Mouse (Mus musculus) lung, postnatal 0 days (tissue): ENCODE data around the gene Ces3a.

Source experiments
- CTCF ChIP-seq: IDR thresholded peaks from 2 replicates; pipeline ENCODE4 v1.5.1; 2016; ENCODE audit warnings: antibody characterized with exemption, mild to moderate bottlenecking
- EP300 ChIP-seq: IDR thresholded peaks from 2 replicates; pipeline ENCODE4 v1.6.1; 2016; ENCODE audit warnings: antibody characterized with exemption, mild to moderate bottlenecking, control low read depth

DNA sequence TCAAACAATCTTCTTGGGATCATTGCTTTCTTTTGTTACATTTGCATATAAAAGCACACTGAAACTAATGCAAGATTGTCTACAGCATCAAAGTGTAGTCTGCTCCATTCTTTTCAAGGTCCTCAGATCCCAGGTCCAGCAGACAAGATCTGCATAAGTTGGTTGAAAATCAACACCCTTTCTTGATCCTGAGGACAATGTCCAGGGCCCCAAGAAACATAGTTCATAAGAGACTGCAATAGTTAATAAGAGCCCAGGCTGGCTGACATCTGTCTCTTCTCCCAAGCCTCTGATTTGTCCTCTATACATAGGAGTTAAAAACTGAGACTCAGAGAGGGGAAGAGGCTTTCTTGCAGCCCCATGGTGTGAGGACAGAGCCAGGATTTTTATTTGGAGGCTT, 20.6 kb downstream of the Ces3a start:
- no peak for TF ChIP-seq CTCF
- no peak for TF ChIP-seq EP300
